Mouse (Mus musculus) CH12.LX (cell line): ENCODE results near the gene Mnt. TPM values are rescaled to one million over a fixed set of nuclear protein-coding genes. Genes with fewer than 3 reads are reported as not detected.

Experiments used
- DNase-seq: peaks from one replicate; pipeline ENCODE4 v3.0.0-alpha.2; 2013; ENCODE audit errors: extremely low read depth
- H3K27ac ChIP-seq: 2 replicates; pipeline ENCODE4 v1.5.1; 2012; ENCODE audit warnings: low read depth, mild to moderate bottlenecking, control low read depth, moderate library complexity; ENCODE audit not compliant: insufficient read depth
- H3K27me3 ChIP-seq: replicated peaks from 2 replicates; pipeline ENCODE3; 2012; ENCODE audit warnings: inconsistent platforms
- H3K36me3 ChIP-seq, 2 experiments: replicated peaks in 1 of 2; 2 replicates each; pipeline versions ENCODE3 to v1.6.1; 2012; ENCODE audit warnings: inconsistent platforms in 1 of 2, low read length in 1 of 2, mild to moderate bottlenecking in 1 of 2, mixed read lengths in 1 of 2, moderate library complexity in 1 of 2; ENCODE audit not compliant: control insufficient read depth in 1 of 2, insufficient read depth in 1 of 2
- H3K4me1 ChIP-seq, 2 experiments: 2 replicates each; pipeline ENCODE4 v1.6.1; 2012; ENCODE audit warnings: inconsistent platforms in 1 of 2, moderate library complexity in 1 of 2; ENCODE audit not compliant: insufficient read depth in 2 of 2, control insufficient read depth in 1 of 2
- H3K4me2 ChIP-seq: 2 replicates; pipeline ENCODE4 v1.6.1; 2012; ENCODE audit warnings: low read depth, mild to moderate bottlenecking, control low read depth; ENCODE audit not compliant: poor library complexity, insufficient read depth, severe bottlenecking
- H3K4me3 ChIP-seq, 3 experiments: fragments of 150-350 bp in 1 of 3; sonication (generic) in 1 of 3; replicated peaks in 1 of 3; 2 replicates each; pipeline versions ENCODE3 to v1.5.1; 2011 to 2012; ENCODE audit warnings: low read depth in 2 of 3, low read length in 2 of 3, mild to moderate bottlenecking in 2 of 3, moderate library complexity in 2 of 3, control low read depth in 1 of 3, improper control_type of control experiment in 1 of 3, inconsistent platforms in 1 of 3, mixed read lengths in 1 of 3; ENCODE audit not compliant: poor library complexity in 1 of 3
- H3K79me2 ChIP-seq: replicated peaks from 2 replicates; pipeline ENCODE4 v1.6.1; 2012; ENCODE audit warnings: mild to moderate bottlenecking, moderate library complexity; ENCODE audit not compliant: control insufficient read depth, poor library complexity, insufficient read depth, severe bottlenecking; ENCODE audit errors: extremely low read depth
- H3K9ac ChIP-seq: 2 replicates; pipeline ENCODE4 v1.6.1; 2012; ENCODE audit warnings: low read depth, mild to moderate bottlenecking, control low read depth, moderate library complexity; ENCODE audit not compliant: insufficient read depth
- H3K9me3 ChIP-seq: replicated peaks from 2 replicates; pipeline ENCODE3; 2012; ENCODE audit warnings: low read length, inconsistent platforms, mixed read lengths
- BHLHE40 ChIP-seq: IDR thresholded peaks from 2 replicates; pipeline ENCODE4 v1.6.1; 2011; ENCODE audit warnings: mild to moderate bottlenecking, low read depth, low read length, improper control_type of control experiment
- E2F4 ChIP-seq: IDR thresholded peaks from 2 replicates; pipeline ENCODE4 v1.6.1; 2011; ENCODE audit warnings: low read depth, low read length, improper control_type of control experiment; ENCODE audit not compliant: insufficient replicate concordance
- EP300 ChIP-seq: IDR thresholded peaks from 2 replicates; pipeline ENCODE4 v1.6.1; 2011; ENCODE audit warnings: low read length, improper control_type of control experiment
- ETS1 ChIP-seq: conservative IDR thresholded peaks from 2 replicates; pipeline ENCODE4 v1.6.1; 2012; ENCODE audit warnings: low read depth, mild to moderate bottlenecking, inconsistent platforms, low read length, improper control_type of control experiment, moderate library complexity
- JUN ChIP-seq: IDR thresholded peaks from 2 replicates; pipeline ENCODE4 v1.6.1; 2011; ENCODE audit warnings: low read depth, mild to moderate bottlenecking, low read length, improper control_type of control experiment, moderate library complexity; ENCODE audit not compliant: insufficient read depth
- JUND ChIP-seq: conservative IDR thresholded peaks from 2 replicates; pipeline ENCODE4 v1.6.1; 2011; ENCODE audit warnings: low read depth, low read length, improper control_type of control experiment
- MAX ChIP-seq: IDR thresholded peaks from 2 replicates; pipeline ENCODE4 v1.6.1; 2011; ENCODE audit warnings: low read length, improper control_type of control experiment
- MAZ ChIP-seq: IDR thresholded peaks from 2 replicates; pipeline ENCODE4 v1.6.1; 2012; ENCODE audit warnings: low read depth, mild to moderate bottlenecking, inconsistent platforms, low read length, improper control_type of control experiment, moderate library complexity
- MEF2A ChIP-seq: IDR thresholded peaks from 2 replicates; pipeline ENCODE4 v1.6.1; 2014; ENCODE audit warnings: low read depth, mild to moderate bottlenecking, inconsistent platforms, low read length, improper control_type of control experiment, borderline replicate concordance
- NRF1 ChIP-seq: IDR thresholded peaks from 2 replicates; pipeline ENCODE4 v1.6.1; 2014; ENCODE audit warnings: low read depth, mild to moderate bottlenecking, inconsistent platforms, low read length, improper control_type of control experiment, moderate library complexity
- POLR2A ChIP-seq: IDR thresholded peaks from 2 replicates; pipeline ENCODE4 v1.6.1; 2011; ENCODE audit warnings: low read depth, mild to moderate bottlenecking, improper control_type of control experiment, low read length
- POLR2AphosphoS2 ChIP-seq: IDR thresholded peaks from 2 replicates; pipeline ENCODE4 v1.6.1; 2011; ENCODE audit warnings: low read depth, low read length, improper control_type of control experiment
- RAD21 ChIP-seq: IDR thresholded peaks from 2 replicates; pipeline ENCODE4 v1.6.1; 2011; ENCODE audit warnings: low read depth, mild to moderate bottlenecking, low read length, improper control_type of control experiment, moderate library complexity
- RCOR1 ChIP-seq: conservative IDR thresholded peaks from 2 replicates; pipeline ENCODE4 v1.6.1; 2012; ENCODE audit warnings: low read depth, mild to moderate bottlenecking, inconsistent platforms, low read length, improper control_type of control experiment
- SIN3A ChIP-seq: IDR thresholded peaks from 2 replicates; pipeline ENCODE4 v1.6.1; 2012; ENCODE audit warnings: low read length, improper control_type of control experiment, inconsistent platforms
- TBP ChIP-seq: conservative IDR thresholded peaks from 2 replicates; pipeline ENCODE4 v1.6.1; 2011; ENCODE audit warnings: low read depth, low read length, improper control_type of control experiment
- USF1 ChIP-seq: IDR thresholded peaks from 2 replicates; pipeline ENCODE4 v1.6.1; 2014; ENCODE audit warnings: low read depth, mild to moderate bottlenecking, inconsistent platforms, low read length, improper control_type of control experiment
- ZMIZ1 ChIP-seq: IDR thresholded peaks from 2 replicates; pipeline ENCODE4 v1.6.1; 2012; ENCODE audit warnings: low read depth, mild to moderate bottlenecking, inconsistent platforms, low read length, improper control_type of control experiment
- dilution Hi-C: fragments of 300-500 bp; cut with MboI; formaldehyde crosslinking; loops from 2 replicates; pipeline ENCODE4 v1.14.3; 2020; ENCODE audit warnings: low sequenced_read_pairs; ENCODE audit not compliant: extremely low pct_unique_long_range_greater_than_20kb, extremely low pct_ligation_motif_present
- in situ Hi-C: fragments of 300-500 bp; cut with MboI; formaldehyde crosslinking; loops from 3 replicates; pipeline ENCODE4 v1.14.3; 2019; ENCODE audit warnings: low sequenced_read_pairs, low pct_ligation_motif_present, low pct_unique_long_range_greater_than_20kb, mixed read lengths
- polyA plus RNA-seq: library from polyadenylated mRNA; unstranded; fragments of >175 nt; gene quantifications from 2 replicates; pipeline ENCODE4 v1.2.1, GENCODE M21; 2012; ENCODE audit warnings: low read depth; ENCODE audit not compliant: insufficient read length
- total RNA-seq, 2 experiments: library from RNA; depleted of rRNA; stranded (reverse); fragments of 300-350 nt in 1 of 2; fragments of >200 nt in 1 of 2; gene quantifications; 2 replicates each; pipeline ENCODE4 v1.2.3; 2012 to 2014

Mnt gene
- total and polyA plus RNA-seq, 3 experiments = 1.6 to 30.6 (median 4.7) TPM

DNA sequence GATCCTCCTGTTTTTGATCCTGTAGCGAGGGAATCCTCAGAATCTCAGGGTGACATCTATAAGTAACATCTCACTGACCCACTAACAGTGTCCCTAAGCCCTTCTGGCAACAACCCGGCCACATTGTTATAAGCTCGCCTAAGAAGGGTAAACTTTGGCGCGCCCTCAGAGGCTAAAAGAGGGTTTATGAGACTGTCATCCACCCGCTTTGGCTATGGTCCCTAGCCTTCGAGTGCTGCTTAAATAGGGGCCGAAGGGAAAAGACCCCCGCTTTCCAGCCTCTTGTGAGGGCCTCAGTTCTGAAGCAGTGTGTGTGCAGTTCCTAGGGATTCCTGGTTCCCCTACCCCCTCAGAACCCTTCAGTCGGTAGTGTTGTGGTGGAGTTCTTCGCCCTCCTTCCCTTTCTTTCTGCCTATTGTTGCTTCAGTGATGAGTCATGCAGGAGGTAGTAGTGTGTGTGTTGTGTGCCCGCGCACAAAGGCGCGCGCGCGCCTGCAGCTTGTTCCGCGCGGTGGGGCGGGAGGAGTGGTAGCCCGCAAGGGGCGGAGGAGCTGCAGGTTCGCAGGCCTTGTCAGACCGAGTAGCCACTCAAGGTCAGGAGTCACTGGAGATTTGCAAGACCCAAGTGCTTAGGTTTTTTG lies 1.9 kb downstream of the Mnt start:
- H3K36me3 ChIP-seq = peaks cover 5 to 27% of the 10 kb centered on the region in 2 experiments
- H3K4me1 ChIP-seq = peaks cover 11 to 69% of the 10 kb centered on the region in 2 experiments
- TF ChIP-seq MEF2A (peak; percentile 30; the same call in 1 of the 2 replicates), USF1 (no peak), TBP (no peak), MAX (peak; percentile 29; the same call in 1 of the 2 replicates), BHLHE40 (peak; percentile 19; the same call in 1 of the 2 replicates), ZMIZ1 (no peak), JUND (no peak), JUN (0 out of 2 replicates have a peak, but pooled peaks have one; percentile 32), E2F4 (0 out of 2 replicates have a peak, but pooled peaks have one; percentile 25), SIN3A (peak; percentile 38; the same call in 1 of the 2 replicates), NRF1 (peak; percentile 72), ETS1 (0 out of 2 replicates have a peak, but pooled peaks have one; percentile 35), EP300 (peak; percentile 11; the same call in 1 of the 2 replicates), POLR2AphosphoS2 (no peak), RCOR1 (no peak), MAZ (peak; percentile 45; the same call in 1 of the 2 replicates), POLR2A (peak; percentile 44; the same call in 1 of the 2 replicates), RAD21 (no peak)
- H3K27me3 ChIP-seq = no peaks in the 10 kb centered on the region
- H3K79me2 ChIP-seq = peaks cover 7% of the 10 kb centered on the region
- peak; percentile 79 for DNase-seq
- H3K4me2 ChIP-seq = peak overlapping the region; percentile 87
- no peaks in the 10 kb centered on the region for H3K9me3 ChIP-seq
- in situ Hi-C loops (loop anchor here (25.0 kb wide), 1 partner anchor 445 kb away; no protein-coding TSS in a partner anchor), dilution Hi-C loops (no loop called here)
- peak overlapping the region; percentile 54 for H3K9ac ChIP-seq
- peak overlapping the region; percentile 46 to 68 (median 55) for H3K4me3 ChIP-seq
- H3K27ac ChIP-seq = peak overlapping the region; percentile 61
